Mouse (Mus musculus) 3T3-L1 (cell line): Measurements from ENCODE around the gene Clec2d.
"Not testable (repeated sequence)": the region's sequence is repeated elsewhere in the genome, so short reads cannot be mapped to it uniquely, and the experiment has no call there.

Source experiments
- DNase-seq: peaks from one replicate; pipeline ENCODE4 v3.0.0-alpha.2; 2015; ENCODE audit warnings: low read depth, low spot score

Gene Clec2d

GRCm38 (mm10) chr6:129187200-129187651, 6.8 kb downstream of the Clec2d start:
- no peak for DNase-seq

GRCm38 (mm10) chr6:129187816-129188215, 7.4 kb downstream of the Clec2d start:
- not testable (repeated sequence) for DNase-seq

- no peak for DNase-seq
Observed at GRCm38 (mm10) chr6:129193431-129193830, 13.0 kb downstream of the Clec2d start.

GRCm38 (mm10) chr6:129200066-129200465, 19.7 kb downstream of the Clec2d start:
- not testable (repeated sequence) for DNase-seq

- no peak for DNase-seq
Observed at GRCm38 (mm10) chr6:129202306-129202705, 21.9 kb downstream of the Clec2d start.

- DNase-seq, result no peak
Observed at GRCm38 (mm10) chr6:129204342-129204741, 23.9 kb downstream of the Clec2d start.

- no peak for DNase-seq
Observed at GRCm38 (mm10) chr6:129204838-129205237, 24.4 kb downstream of the Clec2d start.

- DNase-seq, result no peak
Observed at GRCm38 (mm10) chr6:129208891-129209519, 28.6 kb downstream of the Clec2d start.

GRCm38 (mm10) chr6:129209785-129210446, 29.5 kb downstream of the Clec2d start:
- DNase-seq, result no peak

- DNase-seq, result no peak
Observed at GRCm38 (mm10) chr6:129210447-129210790, 30.0 kb downstream of the Clec2d start.

GRCm38 (mm10) chr6:129212421-129213195, 32.2 kb downstream of the Clec2d start:
- DNase-seq, result peak; percentile 83

- DNase-seq, result no peak
Observed at GRCm38 (mm10) chr6:129213497-129213896, 33.1 kb downstream of the Clec2d start.

- DNase-seq, result no peak
Observed at GRCm38 (mm10) chr6:129214263-129214662, 33.8 kb downstream of the Clec2d start.

GRCm38 (mm10) chr6:129215053-129215452, 34.6 kb downstream of the Clec2d start:
- DNase-seq, result peak; percentile 54

GRCm38 (mm10) chr6:129215886-129216637, 35.6 kb downstream of the Clec2d start:
- DNase-seq, result peak; percentile 97

GRCm38 (mm10) chr6:129216721-129217230, 36.4 kb downstream of the Clec2d start:
- no peak for DNase-seq

- no peak for DNase-seq
Observed at GRCm38 (mm10) chr6:129218191-129218696, 37.8 kb downstream of the Clec2d start.

- peak; percentile 42 for DNase-seq
Observed at GRCm38 (mm10) chr6:129219897-129220517, 39.6 kb downstream of the Clec2d start.

GRCm38 (mm10) chr6:129221053-129221452, 40.6 kb downstream of the Clec2d start:
- no peak for DNase-seq

GRCm38 (mm10) chr6:129222188-129222800, 41.9 kb downstream of the Clec2d start:
- peak; percentile 66 for DNase-seq
